Mouse (Mus musculus) stomach, postnatal 0 days (tissue): ENCODE results near the gene Itgb1bp1.

ENCODE experiments used
- CTCF ChIP-seq: IDR thresholded peaks from 2 replicates; pipeline ENCODE4 v1.5.1; 2016; ENCODE audit warnings: antibody characterized with exemption, low read depth, mild to moderate bottlenecking, moderate library complexity
- EP300 ChIP-seq: optimal IDR thresholded peaks from 2 replicates; pipeline ENCODE3; 2016; ENCODE audit warnings: antibody characterized with exemption

DNA sequence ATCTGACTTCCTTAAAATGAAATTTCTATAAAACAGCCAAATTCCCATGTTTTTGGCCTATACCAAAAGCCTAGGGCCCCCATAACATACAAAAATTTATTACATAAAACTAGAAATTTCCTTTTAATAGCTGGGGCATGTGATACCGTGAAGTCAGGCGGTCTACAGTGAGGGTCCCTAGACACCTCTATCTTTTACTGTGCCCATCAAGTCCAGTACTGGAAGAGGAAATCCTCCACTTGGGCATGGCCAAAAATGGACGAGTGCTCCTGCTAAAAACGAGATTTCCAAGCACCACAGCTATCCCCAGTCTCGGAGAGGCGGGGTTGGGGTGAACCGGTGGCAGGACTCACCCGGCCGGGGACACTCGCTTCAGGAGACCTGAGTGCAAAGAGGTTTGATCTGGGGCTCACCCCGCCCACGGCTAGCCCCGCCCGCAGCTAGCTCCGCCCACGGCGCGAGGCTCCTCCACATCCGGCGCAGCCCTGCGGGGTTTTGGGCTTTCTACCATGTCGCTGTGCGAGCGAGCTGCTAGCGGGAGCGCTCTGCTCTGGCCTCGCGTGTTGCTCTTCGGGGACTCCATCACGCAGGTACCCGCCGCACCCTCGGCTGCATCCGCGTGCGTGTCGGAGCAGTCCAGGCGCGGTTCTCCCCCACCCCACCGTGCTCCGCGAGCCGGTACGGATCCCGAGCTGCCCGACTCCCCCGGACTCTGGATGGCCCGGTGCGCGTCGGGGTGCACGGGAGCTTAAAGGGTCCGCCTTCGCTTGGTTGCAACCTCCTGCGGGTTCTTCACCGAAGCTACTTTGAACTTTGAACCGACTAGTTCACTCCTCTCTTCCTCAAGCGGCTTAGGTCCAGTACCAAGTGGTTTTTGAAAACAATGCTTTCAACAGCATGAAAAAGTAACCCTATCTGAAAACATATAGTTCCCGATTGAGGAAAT is 30.1 kb upstream of the Itgb1bp1 start, which contains the start of gene Iah1:
- TF ChIP-seq CTCF: no peak; the same call in 1 of the 2 replicates
- TF ChIP-seq EP300: no peak
